Mouse (Mus musculus): ENCODE data around the gene Gm20831.
"Not testable (repeated sequence)": the region's sequence is repeated elsewhere in the genome, so short reads cannot be mapped to it uniquely, and the experiment has no call there.

The Gm20831 gene

DNA sequence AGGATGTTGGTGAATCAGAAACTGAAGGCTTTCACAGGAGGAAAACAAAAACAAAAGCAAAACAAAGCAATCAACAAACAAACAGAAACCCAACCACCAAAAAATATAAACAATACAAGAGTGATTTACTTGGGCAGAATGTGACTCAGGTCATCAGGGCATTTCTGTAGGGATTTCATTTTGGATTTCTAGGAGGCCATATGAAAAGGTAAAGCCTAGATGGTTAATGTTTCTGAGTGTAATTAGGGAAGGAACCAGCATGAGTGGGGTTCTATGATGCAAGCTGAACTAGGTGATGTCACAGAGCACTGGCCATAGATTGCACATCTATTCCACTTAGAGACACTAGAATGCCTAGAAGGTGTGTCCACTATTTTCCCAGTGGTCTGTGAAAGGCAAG, at the start of gene Gm20831, which contains the start of gene Gm20772:
Gene Gm20831 (plus strand): TSS at position 301 of the 400 bp plus-strand sequence.
Gene Gm20772 (plus strand): TSS at position 301 of the 400 bp plus-strand sequence.
- DNase-seq (ENCODE audit: low read depth, low spot score): not testable (repeated sequence)

DNA sequence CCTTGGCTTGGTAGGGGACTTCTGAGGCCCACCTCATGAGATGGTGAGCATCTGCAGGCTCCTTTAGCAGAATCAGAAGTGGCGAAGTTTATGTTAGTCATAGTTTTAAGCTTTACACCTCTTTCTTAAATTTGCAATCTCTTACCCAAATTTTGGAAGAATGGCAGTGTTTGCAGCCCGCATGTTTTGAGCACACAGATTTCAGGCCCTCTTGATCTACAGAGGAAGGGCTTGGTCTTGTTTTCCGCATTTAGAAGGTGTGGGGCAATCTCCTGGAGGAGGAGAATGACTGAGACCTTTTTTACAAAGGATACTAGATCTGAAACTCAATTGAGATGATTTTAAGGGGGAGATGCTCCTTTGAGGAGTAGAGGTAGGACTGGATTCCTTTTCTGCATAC, 28.4 kb upstream of the Gm20831 start, which contains the start of gene Gm21904:
Gene Gm21904 (minus strand): TSS at position 101 of the 400 bp plus-strand sequence.
- DNase-seq (ENCODE audit: low read depth, low spot score): not testable (repeated sequence)

GRCm38 (mm10) chrY:17937230-17937629, 62.7 kb downstream of the Gm20831 start, which contains the start of gene Srsy:
Srsy (minus strand) TSS chrY:17937330.
- DNase-seq (ENCODE audit: low read depth, low spot score): not testable (repeated sequence)
